Mouse (Mus musculus): ENCODE measurements around the gene Fam205a3.
"Not testable (repeated sequence)": the region's sequence is repeated elsewhere in the genome, so short reads cannot be mapped to it uniquely, and the experiment has no call there.

The Fam205a3 gene

GRCm38 (mm10) chr4:42318034-42318433 lies at the start of gene Fam205a3:
TSS of gene Fam205a3 (plus strand) at chr4:42318334.
- DNase-seq (ENCODE audit: low spot score) = not testable (repeated sequence)

GRCm38 (mm10) chr4:42293967-42294366 lies 24.2 kb upstream of the Fam205a3 start, which contains the start of gene Gm21953:
TSS of gene Gm21953 (plus strand) at chr4:42294267.
- DNase-seq (ENCODE audit: low spot score) = not testable (repeated sequence)
